Mouse (Mus musculus) heart, embryonic 15.5 days (tissue): ENCODE data around the gene Dhx16. TPM values are rescaled to one million over a fixed set of nuclear protein-coding genes. Genes with fewer than 3 reads are reported as not detected.

ENCODE experiments used
- ATAC-seq: fragments of 200-750 bp; cut with Nextera tagmentation; replicated peaks from 2 replicates; pipeline ENCODE4 v1.8.0; 2017; ENCODE audit warnings: low read depth, moderate TSS enrichment; ENCODE audit not compliant: insufficient number of reproducible peaks, insufficient read depth, low FRiP score
- H3K27ac ChIP-seq: fragments of 300-500 bp; sonication (generic); 2 replicates; pipeline ENCODE4 v1.5.1; 2015; ENCODE audit warnings: mild to moderate bottlenecking, inconsistent platforms
- H3K27me3 ChIP-seq: fragments of 300-500 bp; sonication (generic); 2 replicates; pipeline ENCODE4 v1.6.1; 2015; ENCODE audit warnings: inconsistent platforms
- H3K36me3 ChIP-seq: fragments of 300-500 bp; sonication (generic); 2 replicates; pipeline ENCODE4 v1.6.1; 2015; ENCODE audit warnings: mild to moderate bottlenecking, inconsistent platforms
- H3K4me1 ChIP-seq: fragments of 300-500 bp; sonication (generic); replicated peaks from 2 replicates; pipeline ENCODE4 v1.6.1; 2015; ENCODE audit warnings: inconsistent platforms
- H3K4me2 ChIP-seq: fragments of 300-500 bp; sonication (generic); 2 replicates; pipeline ENCODE4 v1.6.1; 2015; ENCODE audit warnings: inconsistent platforms, mild to moderate bottlenecking, moderate library complexity
- H3K4me3 ChIP-seq: fragments of 300-500 bp; sonication (generic); 2 replicates; pipeline ENCODE4 v1.5.1; 2015; ENCODE audit warnings: mild to moderate bottlenecking, inconsistent platforms
- H3K9ac ChIP-seq: fragments of 300-500 bp; sonication (generic); 2 replicates; pipeline ENCODE4 v1.6.1; 2015; ENCODE audit warnings: mild to moderate bottlenecking, inconsistent platforms
- H3K9me3 ChIP-seq: fragments of 300-500 bp; sonication (generic); replicated peaks from 2 replicates; pipeline ENCODE4 v1.6.1; 2016; ENCODE audit warnings: inconsistent platforms
- WGBS: fragments of 180-500 bp; shearing (Covaris S2); methylation state at CpG from one replicate; pipeline ENCODE4 v1.1.7; 2015; ENCODE audit warnings: mixed read lengths; 5-methylcytosine and 5-hydroxymethylcytosine counted together
- polyA plus RNA-seq: library from polyadenylated mRNA; unstranded; fragments of >200 nt; fragmentation: Nextera tagmentation; extraction: Ambion mirVana; gene quantifications from 2 replicates; pipeline ENCODE4 v1.2.1, GENCODE M21; 2015

Dhx16 gene
- polyA plus RNA-seq = 19.7 and 31.1 TPM in 2 replicates

DNA sequence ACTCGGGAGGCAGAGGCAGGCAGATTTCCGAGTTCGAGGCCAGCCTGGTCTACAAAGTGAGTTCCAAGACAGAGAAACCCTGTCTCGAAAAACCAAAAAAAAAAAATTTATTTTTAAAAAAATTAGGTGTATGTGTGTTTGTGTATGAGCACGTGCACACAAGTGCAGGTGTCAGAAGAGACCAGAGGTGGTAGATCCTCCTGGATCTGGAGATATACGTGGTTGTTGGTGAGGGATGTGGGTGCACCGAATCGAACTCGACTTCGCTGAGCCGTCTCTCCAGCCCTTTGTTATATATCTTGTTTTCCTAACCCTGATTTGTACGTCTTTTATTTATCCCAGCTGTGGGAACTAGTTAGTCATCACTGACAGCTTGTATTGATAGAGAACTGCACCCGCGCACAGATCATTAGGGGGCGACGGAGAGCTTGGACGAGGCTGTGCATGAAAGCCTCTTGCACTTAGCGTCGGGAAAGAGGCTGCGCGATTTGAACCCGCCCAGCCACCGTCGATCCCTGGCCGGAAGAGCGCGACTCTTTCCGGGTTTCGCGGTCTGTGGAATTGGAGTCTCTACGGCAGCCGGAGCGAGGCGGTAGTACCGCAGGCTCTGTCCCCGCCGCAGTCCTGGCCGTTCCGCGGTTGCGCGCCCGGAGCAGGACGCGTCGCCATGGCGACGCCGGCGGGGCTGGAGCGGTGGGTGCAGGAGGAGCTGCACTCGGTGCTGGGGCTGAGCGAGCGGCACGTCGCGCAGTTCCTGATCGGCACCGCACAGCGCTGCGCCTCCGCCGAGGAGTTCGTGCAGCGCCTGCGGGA lies at the start of gene Dhx16:
Gene Dhx16, plus strand, starts transcription at position 575 of the 813 bp plus-strand sequence.
- peaks cover 47% of the 10 kb centered on the region for H3K36me3 ChIP-seq
- H3K9me3 ChIP-seq = no peaks in the 10 kb centered on the region
- H3K4me3 ChIP-seq = peak within 1 kb of the TSS; percentile 86
- 7% methylated on average over 57 of the region's 66 CpGs for WGBS
- H3K4me2 ChIP-seq = peak within 1 kb of the TSS; percentile 74
- H3K27me3 ChIP-seq = no peaks in the 10 kb centered on the region
- peaks cover 15% of the 10 kb centered on the region for H3K4me1 ChIP-seq
- H3K9ac ChIP-seq = peak within 1 kb of the TSS; percentile 84
- peak; percentile 84 for ATAC-seq
- peak within 1 kb of the TSS; percentile 59 for H3K27ac ChIP-seq

DNA sequence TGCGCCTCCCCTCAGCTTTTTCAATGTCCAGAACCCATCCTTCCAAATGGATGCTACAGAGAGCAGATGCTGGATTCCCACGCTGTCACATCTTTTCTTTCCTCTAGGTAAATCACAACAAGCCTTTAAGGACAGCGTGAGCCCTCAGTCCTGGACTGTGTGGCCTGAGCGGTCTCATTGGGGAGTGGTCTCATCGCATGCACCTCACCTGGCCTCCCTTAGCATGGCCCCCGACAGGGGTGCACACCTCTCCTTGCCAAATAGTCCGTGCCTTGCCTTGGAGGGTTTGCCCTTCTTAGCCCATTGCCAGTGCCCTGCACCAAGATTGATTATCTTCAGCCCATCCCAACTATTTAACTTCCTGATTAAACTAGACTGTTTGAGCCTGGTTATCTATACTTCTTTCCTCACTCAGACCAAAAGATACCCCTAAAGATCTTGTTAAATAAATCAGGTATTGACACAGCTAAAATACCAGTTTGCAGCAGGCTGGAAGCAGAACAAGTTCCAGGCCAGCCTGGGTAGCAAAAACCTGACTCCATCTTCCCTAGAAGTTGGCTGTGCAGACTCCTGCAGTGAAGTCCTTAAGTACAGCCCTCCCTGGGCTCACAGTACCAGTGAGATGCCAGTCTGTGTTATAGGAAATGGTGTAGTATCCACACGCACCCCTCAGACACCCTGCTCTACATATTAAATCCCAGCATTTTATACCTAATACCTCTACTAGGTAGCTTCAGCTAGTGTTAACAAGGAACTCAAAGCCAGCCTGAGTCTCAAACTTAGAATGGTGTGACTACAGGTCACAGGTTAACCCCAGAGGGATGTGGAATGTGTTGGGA lies 47.0 kb upstream of the Dhx16 start:
- peaks cover 40% of the 10 kb centered on the region for H3K4me1 ChIP-seq
- ATAC-seq = no peak
- WGBS = 71% methylated on average over 8 of the region's 8 CpGs
- no peaks in the 10 kb centered on the region for H3K27me3 ChIP-seq
- H3K27ac ChIP-seq = no peak overlapping the region
- no peaks in the 10 kb centered on the region for H3K9me3 ChIP-seq
- H3K9ac ChIP-seq = no peak overlapping the region
- no peak overlapping the region for H3K4me2 ChIP-seq
- no peak overlapping the region for H3K4me3 ChIP-seq
- peaks cover 69% of the 10 kb centered on the region for H3K36me3 ChIP-seq

DNA sequence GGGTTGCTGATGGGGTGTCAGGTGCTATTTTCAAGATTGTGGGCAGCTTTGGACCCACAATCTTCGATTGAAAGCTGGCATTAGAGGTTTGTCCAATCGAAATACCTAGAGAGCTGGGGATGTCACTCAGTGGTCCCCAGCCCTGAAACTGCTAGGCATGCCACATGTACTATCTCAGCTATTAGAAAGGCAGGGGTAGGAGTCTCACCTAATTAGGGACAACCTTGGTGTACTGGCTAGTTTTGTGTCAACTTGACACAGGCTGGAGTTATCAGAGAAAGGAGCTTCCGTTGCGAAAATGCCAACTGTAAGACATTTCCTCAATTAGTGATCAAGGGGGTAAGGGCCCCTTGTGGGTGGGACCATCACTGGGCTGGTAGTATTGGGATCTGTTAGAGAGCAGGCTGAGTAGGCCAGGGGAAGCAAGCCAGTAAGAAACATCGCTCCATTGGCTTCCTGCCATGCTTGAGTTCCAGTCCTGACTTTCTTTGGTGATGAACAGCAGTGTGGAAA lies 46.3 kb upstream of the Dhx16 start:
- H3K9ac ChIP-seq = no peak overlapping the region
- no peak overlapping the region for H3K4me3 ChIP-seq
- no peaks in the 10 kb centered on the region for H3K27me3 ChIP-seq
- peaks cover 62% of the 10 kb centered on the region for H3K36me3 ChIP-seq
- H3K4me2 ChIP-seq = no peak overlapping the region
- H3K27ac ChIP-seq = peak overlapping the region; percentile 48
- H3K9me3 ChIP-seq = no peaks in the 10 kb centered on the region
- WGBS = 17% methylated on average over 5 of the region's 5 CpGs
- no peak for ATAC-seq
- H3K4me1 ChIP-seq = peaks cover 40% of the 10 kb centered on the region

DNA sequence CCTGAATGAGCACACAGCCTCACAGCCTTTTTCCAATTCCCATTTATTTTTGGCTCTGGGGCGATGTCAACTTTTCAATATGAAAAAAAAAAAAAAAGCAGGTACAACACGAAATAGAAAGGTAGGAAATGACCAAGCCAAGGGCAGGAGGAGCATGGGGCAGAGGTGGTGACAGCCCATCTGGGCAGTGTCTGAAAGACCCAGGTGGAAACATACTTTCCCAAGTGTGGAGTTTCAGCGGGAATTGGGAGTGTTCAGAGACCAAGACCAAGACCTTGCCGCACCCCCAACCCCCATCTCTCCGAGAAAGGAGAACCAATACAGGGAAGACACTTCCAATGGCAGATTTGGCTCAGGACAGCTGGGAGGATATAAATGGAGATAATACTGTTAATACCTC lies 45.7 kb upstream of the Dhx16 start:
- no peaks in the 10 kb centered on the region for H3K27me3 ChIP-seq
- no peak overlapping the region for H3K27ac ChIP-seq
- H3K4me3 ChIP-seq = no peak overlapping the region
- H3K4me2 ChIP-seq = 0 out of 2 replicates have a peak overlapping the region, but pooled peaks have one; percentile 77
- ATAC-seq = no peak
- peaks cover 43% of the 10 kb centered on the region for H3K4me1 ChIP-seq
- no peaks in the 10 kb centered on the region for H3K9me3 ChIP-seq
- 46% methylated on average over 5 of the region's 5 CpGs for WGBS
- H3K9ac ChIP-seq = no peak overlapping the region
- peaks cover 56% of the 10 kb centered on the region for H3K36me3 ChIP-seq

DNA sequence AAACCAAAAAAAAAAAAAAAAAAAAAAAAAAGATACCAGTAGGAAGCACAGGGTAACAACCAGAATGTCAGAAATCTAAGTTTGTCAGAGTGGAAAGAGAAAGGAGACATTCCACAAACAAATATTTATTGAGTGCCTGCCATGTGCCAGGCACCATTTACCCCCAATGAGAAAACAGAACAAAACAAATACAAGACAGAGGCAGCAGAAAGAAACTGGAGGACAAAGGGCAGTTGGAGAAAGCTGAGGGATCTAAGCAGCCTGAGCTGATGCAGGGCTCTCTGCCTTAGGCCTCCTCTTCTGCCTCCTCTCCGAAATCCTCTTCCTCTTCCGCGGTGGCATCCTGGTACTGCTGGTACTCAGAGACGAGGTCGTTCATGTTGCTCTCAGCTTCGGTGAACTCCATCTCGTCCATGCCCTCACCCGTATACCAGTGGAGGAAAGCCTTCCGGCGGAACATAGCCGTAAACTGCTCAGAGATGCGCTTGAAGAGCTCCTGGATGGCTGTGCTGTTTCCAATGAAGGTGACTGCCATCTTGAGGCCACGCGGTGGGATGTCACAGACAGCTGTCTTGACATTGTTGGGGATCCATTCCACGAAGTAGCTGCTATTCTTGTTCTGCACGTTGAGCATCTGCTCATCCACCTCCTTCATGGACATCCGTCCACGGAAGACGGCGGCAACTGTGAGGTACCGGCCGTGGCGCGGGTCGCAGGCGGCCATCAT lies 44.8 kb upstream of the Dhx16 start:
- 71% methylated on average over 26 of the region's 26 CpGs for WGBS
- Histone ChIP-seq H3K4me2 (peak overlapping the region; percentile 77), H3K36me3 (peaks cover 53% of the 10 kb centered on the region), H3K27ac (no peak overlapping the region; the same call in 1 of the 2 replicates), H3K4me3 (peak overlapping the region; percentile 68), H3K9ac (peak overlapping the region; percentile 85; the same call in 1 of the 2 replicates), H3K27me3 (no peaks in the 10 kb centered on the region), H3K9me3 (no peaks in the 10 kb centered on the region), H3K4me1 (peaks cover 46% of the 10 kb centered on the region)
- no peak for ATAC-seq

DNA sequence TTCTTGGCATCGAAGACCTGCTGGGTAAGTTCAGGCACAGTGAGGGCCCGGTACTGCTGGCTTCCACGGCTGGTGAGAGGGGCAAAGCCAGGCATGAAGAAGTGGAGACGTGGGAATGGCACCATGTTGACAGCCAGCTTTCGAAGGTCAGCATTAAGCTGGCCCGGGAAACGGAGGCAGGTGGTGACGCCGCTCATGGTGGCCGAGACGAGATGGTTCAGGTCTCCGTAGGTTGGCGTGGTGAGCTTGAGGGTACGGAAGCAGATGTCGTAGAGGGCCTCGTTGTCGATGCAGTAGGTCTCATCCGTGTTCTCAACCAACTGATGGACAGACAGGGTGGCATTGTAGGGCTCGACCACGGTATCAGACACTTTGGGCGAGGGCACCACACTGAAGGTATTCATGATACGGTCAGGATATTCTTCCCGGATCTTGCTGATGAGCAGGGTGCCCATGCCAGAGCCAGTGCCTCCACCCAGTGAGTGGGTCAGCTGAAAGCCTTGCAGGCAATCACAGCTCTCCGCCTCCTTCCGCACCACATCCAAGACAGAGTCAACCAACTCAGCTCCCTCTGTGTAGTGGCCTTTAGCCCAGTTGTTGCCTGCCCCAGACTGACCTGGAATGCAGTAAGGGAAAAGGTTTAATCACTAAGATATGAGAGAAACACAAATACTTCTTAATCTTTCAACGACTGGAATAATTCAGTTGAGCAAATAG lies 44.0 kb upstream of the Dhx16 start:
- Histone ChIP-seq H3K4me3 (peak overlapping the region; percentile 68), H3K4me1 (peaks cover 40% of the 10 kb centered on the region), H3K9ac (peak overlapping the region; percentile 85), H3K9me3 (no peaks in the 10 kb centered on the region), H3K4me2 (peak overlapping the region; percentile 77), H3K36me3 (peaks cover 53% of the 10 kb centered on the region), H3K27ac (peak overlapping the region; percentile 96; the same call in 1 of the 2 replicates), H3K27me3 (no peaks in the 10 kb centered on the region)
- ATAC-seq = no peak
- 70% methylated on average over 26 of the region's 26 CpGs for WGBS

DNA sequence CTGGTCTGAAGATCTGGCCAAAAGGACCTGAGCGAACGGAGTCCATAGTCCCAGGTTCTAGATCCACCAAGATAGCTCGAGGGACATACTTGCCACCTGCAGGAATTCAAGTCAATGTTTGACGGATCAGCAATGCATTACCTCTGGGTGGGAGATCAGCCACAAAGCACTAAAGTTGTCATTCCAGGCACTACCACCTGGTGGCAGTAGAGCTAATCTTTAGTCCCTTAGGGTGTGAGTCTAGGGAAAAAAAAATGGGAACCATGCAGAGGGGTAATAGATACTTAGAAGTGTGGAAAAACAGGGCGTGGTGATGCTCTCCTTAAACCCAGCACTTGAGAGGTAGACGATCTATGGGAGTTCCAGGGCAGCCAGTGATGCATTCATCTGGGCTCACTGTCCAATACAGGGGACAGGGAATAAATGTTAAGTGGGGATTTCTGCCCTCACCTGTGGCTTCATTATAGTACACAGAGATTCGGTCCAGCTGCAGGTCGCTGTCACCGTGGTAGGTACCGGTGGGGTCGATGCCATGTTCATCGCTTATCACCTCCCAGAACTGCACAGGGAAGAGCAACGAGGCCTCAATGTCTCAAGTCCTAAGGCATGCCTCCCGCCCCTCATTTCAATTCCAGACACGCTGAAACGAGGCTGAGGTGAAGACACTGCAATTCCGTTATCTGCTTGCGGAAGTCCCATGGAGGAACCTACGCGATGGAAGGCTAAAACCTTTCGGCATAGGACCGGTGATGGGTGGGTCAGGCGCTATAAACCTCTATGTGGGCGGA lies 43.2 kb upstream of the Dhx16 start:
- 6% methylated on average over 24 of the region's 24 CpGs for WGBS

DNA sequence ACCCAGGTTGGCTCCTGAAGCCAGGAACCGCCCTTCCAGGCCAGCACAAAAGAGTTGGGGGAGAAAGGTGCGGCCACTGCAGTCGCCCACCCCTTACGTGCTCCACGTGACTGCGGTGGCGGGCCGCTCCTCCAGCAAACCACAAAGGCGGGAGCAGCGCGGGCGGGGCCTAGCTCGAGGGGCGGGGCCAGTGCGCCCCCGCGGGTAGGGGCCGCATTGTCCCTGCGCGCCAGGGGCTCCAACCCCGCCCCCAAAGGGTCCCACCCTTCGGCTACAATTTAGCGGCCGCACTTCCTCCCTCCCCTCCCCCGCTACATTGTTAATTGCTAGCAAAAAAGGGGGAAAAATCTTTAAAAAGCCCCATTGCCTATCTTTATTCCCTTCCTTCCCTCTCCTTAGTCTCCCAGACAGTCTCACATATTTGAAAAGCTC lies 42.6 kb upstream of the Dhx16 start:
- peak; percentile 48 for ATAC-seq
- Histone ChIP-seq H3K27me3 (no peaks in the 10 kb centered on the region), H3K9ac (peak overlapping the region; percentile 85), H3K4me1 (peaks cover 42% of the 10 kb centered on the region), H3K27ac (peak overlapping the region; percentile 96), H3K4me3 (peak overlapping the region; percentile 68), H3K9me3 (no peaks in the 10 kb centered on the region), H3K36me3 (peaks cover 41% of the 10 kb centered on the region), H3K4me2 (peak overlapping the region; percentile 77)
- under 1% methylated on average over 25 of the region's 25 CpGs for WGBS

More for the DNA sequence above, 43.2 kb upstream of the Dhx16 start:
- Histone ChIP-seq H3K9me3 (no peaks in the 10 kb centered on the region), H3K4me3 (peak overlapping the region; percentile 68), H3K9ac (peak overlapping the region; percentile 85), H3K27ac (peak overlapping the region; percentile 96), H3K27me3 (no peaks in the 10 kb centered on the region), H3K4me1 (peaks cover 40% of the 10 kb centered on the region), H3K4me2 (peak overlapping the region; percentile 77), H3K36me3 (peaks cover 46% of the 10 kb centered on the region)
- ATAC-seq = no peak

DNA sequence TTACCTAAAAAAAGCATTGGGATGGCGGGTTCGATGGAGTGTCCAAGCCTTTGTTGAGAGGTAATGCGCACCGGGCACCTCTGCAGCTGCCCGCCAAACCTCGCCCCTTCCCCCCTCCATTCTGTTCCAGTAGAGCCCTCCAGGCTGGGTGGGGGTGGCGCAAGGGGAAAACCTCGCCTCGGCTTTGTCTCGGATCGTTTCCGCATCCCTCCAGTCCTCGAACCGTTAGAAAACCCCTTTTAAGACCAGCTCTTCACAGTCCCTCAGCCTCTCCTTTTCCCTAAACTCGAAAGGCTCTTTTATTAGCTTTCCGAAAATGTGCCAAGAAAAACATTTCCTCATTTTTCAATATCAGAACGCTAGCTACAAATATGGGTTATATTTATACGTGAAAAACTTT lies 42.1 kb upstream of the Dhx16 start:
- peak overlapping the region; percentile 68 for H3K4me3 ChIP-seq
- H3K9ac ChIP-seq = peak overlapping the region; percentile 85
- H3K36me3 ChIP-seq = peaks cover 36% of the 10 kb centered on the region
- under 1% methylated on average over 18 of the region's 18 CpGs for WGBS
- no peaks in the 10 kb centered on the region for H3K9me3 ChIP-seq
- H3K4me2 ChIP-seq = peak overlapping the region; percentile 77
- no peaks in the 10 kb centered on the region for H3K27me3 ChIP-seq
- peaks cover 46% of the 10 kb centered on the region for H3K4me1 ChIP-seq
- peak overlapping the region; percentile 96 for H3K27ac ChIP-seq
- ATAC-seq = 0 out of 2 replicates have a peak, but pooled peaks have one; percentile 10
